Mouse (Mus musculus): ENCODE measurements around the gene Gba. TPM values are rescaled to one million over a fixed set of nuclear protein-coding genes. Genes with fewer than 3 reads are reported as not detected.
A peak's percentile ranks its signal among the peaks of the same experiment; 100 is the strongest.

Gba gene
- total RNA-seq, 2 experiments from 2014 or later: 66.2 to 68.0 TPM

DNA sequence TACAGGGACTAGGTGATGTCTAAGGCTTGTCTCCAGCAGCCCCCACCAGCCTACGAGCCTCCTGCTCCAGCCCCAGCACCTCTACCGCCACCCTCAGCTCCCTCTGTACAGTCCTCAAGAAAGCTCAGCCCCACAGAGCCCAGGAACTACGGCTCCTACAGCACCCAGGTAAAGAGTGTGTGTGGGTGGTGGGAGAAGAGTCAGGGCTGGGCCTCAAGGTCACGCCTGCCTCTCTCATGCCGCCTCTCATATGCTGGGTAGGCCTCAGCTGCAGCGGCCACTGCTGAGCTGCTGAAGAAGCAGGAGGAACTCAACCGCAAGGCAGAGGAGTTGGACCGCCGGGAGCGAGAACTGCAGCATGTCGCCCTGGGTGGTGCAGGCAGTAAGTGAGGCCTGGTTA lies 23.7 kb upstream of the Gba start:
- DNase-seq (ENCODE audit: extremely low spot score in 1 of 2, low spot score in 2 of 2): peak in 1 of 2 experiments; percentile 22
- intact Hi-C loops (cut with DNase I): no loop called here

DNA sequence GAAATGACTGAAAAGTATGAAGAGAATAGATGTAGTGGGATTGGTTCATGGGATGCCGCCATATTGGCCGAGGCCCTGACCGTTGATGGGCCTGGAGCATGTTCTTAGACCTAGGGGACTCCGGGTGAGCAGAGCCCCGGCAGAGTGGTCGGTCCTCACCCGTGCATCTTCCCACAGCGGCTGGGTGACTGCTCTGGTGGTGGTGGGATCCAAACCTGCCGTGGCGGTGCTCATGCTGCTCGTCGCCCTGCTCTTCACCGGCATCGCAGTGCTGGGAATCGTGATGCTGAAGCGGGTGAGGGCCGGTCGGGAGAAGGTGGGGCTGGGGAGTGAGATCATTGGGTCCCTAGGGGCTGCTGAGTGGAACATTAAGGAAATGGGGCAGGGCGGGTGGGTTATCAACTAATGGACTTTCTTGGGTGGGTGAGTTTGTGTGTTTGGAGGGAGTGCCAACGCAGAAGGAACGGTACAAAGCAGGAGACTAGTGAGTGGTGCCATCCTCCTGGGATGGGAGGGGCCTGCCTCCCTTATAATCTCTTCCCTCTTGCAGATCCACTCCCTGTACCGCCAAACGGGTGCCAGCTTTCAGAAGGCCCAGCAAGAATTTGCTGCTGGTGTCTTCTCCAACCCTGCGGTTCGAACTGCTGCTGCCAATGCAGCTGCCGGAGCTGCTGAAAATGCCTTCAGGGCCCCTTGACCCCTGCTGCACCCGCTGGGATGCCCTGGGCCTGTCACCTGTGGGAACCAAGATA lies 20.8 kb upstream of the Gba start:
- no peak for DNase-seq (ENCODE audit: extremely low spot score in 1 of 2, low spot score in 2 of 2)
- intact Hi-C loops (cut with DNase I): no loop called here

DNA sequence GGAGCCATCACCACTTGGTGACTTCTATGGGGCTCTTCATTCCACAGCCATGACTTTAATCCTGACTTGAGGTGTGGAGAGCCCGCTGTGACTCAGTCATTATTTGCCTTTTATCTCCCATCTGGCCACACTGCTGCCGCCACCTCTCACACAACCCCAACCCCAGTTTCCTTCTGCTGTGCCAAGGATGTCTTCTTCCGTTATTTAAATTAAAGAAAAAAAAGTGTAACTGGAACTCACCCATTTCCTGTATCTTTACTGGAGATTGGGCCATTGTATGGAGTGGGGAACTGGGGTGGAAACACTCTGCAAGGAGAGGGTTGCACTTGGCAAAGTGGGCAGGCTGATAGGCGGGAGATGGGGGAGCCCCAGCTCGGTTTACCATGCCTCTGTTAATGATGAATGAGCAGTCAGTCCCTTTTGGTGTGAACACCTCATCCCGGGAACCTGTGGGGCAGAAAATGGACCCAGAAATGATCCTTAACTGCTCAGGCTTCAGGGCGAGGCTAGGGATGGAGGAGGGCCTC lies 20.1 kb upstream of the Gba start:
- intact Hi-C loops (cut with DNase I): no loop called here
- DNase-seq (ENCODE audit: extremely low spot score in 1 of 2, low spot score in 2 of 2): no peak

DNA sequence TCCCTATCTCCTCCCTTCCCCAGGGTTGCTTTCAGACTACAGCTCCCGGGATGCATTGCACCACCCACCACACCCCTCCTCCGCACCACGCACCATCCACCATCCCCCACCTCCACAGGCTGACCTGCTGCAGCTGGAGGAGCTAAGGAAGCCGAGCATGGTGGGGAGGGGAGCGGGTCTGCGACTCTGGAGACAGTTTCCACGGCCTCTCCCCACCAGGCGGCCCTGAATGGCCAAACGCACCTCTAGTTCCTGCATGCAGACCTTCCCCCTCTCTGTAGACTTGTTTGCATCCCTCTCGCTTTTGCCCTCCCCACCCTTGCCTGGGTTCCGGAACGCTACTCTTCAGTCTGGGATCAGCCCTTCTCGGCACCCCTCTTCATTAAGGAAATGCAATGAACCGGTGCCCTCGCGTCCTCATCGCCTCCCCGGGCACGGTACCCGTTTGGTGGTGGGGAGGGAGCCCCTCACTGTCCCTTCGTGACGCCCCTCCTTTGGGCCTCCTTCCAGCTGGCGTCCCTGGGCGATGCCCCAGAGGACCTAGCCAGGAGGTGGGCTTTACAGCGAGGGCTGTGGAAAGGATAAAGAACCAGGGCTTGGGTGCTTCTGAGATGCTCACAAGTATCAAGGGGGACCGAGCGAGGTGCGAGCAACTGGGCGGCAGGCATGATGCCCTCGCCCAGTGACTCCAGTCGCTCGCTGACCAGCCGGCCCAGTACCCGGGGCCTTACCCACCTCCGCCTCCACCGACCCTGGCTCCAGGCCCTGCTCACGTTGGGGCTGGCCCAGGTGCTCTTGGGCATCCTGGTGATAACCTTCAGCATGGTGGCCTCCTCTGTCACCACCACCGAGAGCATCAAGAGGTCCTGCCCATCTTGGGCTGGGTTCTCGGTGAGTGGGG lies 19.4 kb upstream of the Gba start, which contains the start of gene Fam189b:
Gene Fam189b, plus strand, starts transcription at position 86 of the 901 bp plus-strand sequence.
- peak; percentile 91 to 93 for DNase-seq (ENCODE audit: extremely low spot score in 1 of 2, low spot score in 2 of 2)
- intact Hi-C loops (cut with DNase I): no loop called here

DNA sequence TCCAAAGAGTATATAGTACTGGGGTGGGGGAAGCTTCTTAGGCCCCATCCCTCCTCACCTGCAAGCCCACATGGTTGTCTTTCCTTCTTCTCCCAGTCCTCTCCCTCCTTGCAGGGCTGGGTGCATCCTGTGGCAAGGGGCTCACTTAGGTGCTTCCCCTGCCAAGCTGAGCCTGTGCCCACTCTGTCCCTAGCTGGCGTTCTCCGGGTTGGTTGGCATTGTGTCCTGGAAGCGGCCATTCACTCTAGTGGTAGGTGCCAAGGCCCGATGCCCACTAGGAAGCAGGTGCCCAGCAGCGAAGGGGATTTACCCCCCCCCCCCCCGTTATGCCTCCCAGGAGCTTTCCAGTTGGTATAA lies 18.8 kb upstream of the Gba start:
- intact Hi-C loops (cut with DNase I): no loop called here
- DNase-seq (ENCODE audit: extremely low spot score in 1 of 2, low spot score in 2 of 2): no peak

DNA sequence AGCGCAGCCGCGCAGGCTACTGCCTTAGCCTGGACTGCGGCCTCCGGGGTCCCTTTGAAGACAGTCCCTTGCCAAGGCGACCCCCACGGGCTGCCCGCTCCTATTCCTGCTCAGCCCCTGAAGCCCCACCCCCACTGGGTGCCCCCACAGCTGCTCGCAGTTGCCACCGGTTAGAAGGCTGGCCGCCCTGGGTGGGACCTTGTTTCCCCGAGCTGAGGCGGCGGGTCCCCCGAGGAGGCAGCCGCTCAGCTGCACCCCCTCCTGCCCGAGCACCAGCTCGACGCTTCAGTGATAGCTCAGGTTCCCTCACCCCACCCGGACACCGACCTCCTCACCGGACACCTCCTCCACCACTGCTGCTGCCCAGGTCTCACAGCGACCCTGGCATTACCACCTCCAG lies 15.5 kb upstream of the Gba start:
- peak in 1 of 2 experiments; percentile 55 for DNase-seq (ENCODE audit: extremely low spot score in 1 of 2, low spot score in 2 of 2)

DNA sequence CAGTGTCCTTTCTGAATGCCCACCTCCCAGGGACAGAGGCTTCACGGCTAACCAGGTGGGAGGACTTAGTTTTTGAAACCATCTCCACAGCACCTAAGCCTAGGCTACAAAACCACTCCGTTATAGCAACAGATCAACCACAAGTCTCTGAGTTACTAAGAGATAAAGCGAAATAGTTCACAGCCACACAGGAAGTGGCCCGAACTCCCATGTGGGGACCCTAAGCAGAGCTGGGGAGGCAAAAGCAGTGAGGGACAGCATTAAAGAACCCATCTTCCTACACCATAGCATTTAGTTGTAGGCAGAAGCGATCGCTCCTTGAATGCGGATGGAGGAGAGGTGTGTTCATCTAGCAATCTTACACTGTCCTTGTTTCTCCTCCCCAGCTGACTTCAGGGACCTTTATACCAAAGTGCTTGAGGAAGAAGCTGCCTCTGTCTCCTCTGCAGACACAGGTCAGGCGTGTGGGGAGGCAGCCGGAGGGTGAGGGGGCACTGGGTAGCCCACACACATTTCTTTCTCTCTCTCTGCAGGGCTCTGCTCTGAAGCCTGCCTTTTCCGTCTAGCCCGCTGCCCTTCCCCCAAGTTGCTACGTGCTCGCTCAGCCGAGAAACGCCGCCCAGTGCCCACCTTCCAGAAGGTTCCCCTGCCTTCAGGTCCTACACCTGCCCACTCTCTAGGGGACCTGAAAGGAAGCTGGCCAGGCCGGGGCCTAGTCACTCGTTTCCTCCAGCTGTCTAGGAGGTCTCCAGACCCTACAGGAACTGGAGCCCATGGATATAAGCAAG lies 14.8 kb upstream of the Gba start:
- DNase-seq (ENCODE audit: extremely low spot score in 1 of 2, low spot score in 2 of 2): no peak
- intact Hi-C loops (cut with DNase I): no loop called here

More for the DNA sequence above, 15.5 kb upstream of the Gba start:
- intact Hi-C loops (cut with DNase I): no loop called here

DNA sequence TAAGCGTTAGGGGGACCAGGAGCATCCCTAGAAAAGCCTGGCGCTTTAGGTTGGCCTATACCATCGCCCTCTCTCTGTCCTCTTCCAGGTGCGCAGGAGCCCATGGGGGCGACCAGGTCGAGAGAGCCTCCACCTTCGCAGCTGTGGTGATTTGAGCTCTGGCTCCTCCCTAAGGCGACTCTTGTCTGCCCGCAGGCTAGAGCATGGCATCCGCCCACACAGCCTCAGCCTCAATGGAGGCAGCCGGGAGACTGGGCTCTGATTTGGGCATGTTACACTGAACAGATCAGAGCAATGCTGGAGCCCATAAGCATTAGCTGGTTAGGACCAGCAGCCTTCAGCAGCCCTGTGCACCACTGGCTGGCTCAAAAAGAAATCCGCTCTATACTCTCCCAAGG lies 14.3 kb upstream of the Gba start:
- intact Hi-C loops (cut with DNase I): no loop called here
- DNase-seq (ENCODE audit: extremely low spot score in 1 of 2, low spot score in 2 of 2): no peak

DNA sequence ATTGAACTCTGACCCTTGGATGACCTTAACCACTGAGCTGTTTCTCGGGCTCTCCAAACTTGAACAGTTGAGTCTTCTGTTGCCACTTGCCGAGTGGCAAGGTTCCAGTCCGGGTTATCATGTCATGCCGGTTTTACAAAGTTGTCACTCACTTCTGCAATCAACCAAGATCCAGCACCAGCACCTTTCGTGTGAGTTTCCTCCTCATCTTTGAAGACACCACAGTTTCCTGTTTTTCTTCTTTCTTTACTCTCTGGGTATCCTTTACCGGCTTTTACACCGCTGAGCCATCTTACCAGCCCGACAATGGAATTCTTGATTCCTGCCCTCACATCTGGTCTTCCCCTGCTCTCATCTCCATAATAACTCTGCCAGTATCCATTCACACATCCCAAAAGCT lies 12.3 kb upstream of the Gba start:
- DNase-seq (ENCODE audit: extremely low spot score in 1 of 2, low spot score in 2 of 2): no peak
- intact Hi-C loops (cut with DNase I): no loop called here

DNA sequence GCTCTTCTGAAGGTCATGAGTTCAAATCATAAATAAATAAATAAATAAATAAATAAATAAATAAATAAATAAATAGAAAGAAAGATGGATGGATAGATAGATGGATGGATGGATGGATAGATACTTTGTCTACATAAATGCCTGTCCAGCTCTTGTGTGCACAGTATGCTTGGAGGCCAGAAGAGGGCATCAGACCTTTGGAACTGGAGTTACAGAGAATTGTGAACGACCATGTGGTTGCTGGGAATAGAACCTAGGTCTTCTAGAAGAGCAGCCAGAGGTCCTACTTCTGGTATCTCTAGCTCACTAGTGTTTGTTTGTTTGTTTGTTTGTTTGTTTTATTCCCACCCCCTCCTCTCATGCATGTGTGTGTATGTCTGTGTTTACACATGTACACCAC lies 9.4 kb upstream of the Gba start:
- no peak for DNase-seq (ENCODE audit: extremely low spot score in 1 of 2, low spot score in 2 of 2)
- intact Hi-C loops (cut with DNase I): no loop called here

DNA sequence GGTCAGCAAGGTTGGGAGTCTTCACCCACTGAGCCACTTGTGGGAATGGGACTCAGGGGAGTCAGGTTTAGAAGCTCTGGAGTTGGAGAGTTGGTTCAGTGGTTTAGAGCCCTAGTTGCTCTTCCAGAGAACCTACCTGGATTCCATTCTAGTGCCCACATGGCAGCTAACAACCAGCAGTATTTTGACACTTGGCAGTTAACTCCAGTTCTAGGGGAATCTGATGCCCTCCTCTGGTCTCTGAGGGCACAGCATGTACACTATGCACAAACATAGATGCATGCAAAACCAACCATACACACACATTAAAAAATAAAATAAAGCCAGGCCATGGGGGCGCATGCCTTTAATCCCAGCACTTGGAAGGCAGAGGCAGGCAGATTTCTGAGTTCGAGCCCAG lies 8.9 kb upstream of the Gba start:
- no peak for DNase-seq (ENCODE audit: extremely low spot score in 1 of 2, low spot score in 2 of 2)
- intact Hi-C loops (cut with DNase I): no loop called here

DNA sequence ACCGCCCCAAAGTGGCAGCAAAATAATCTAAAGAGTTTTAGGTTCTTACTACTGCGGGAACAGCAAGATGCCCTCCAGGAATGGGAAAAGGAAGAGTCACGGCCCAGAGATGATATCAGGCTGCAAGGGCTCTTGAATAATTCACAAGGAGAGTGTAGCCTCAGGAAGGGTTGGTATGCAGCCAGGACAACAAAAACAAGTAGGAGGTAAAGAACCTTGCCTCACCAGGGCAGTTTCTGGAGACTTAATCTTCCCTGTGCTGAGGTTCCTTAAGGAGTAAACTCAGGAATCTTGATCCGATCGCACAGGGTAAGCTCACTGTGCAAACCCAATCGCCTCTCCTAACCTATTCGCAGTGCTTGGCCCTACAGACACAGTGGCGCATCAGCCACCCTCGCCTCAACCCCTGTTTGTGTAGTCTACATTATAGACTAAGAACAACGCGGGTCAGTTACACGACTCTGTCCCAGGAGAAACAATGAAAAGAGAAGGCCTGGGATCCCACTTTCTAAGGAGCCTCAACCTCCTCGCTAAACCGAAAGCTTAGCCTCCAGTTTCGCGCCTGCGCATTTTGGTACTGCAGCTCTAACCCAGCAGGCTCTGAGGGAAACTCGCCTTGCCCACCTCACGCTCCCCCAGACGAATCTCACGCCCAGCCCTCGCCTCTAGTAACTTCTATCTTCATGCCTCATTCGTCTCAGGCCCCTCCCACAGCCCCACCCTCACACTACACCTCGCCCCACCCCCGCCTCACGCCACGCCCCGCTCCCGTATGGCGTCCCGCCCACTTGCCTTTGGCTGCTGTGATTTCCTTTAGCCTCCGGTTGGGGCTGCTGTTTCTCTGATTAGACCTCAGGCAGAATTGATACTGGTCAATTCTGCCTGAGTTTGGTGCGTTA lies 6.5 kb upstream of the Gba start:
- peak; percentile 75 to 92 for DNase-seq (ENCODE audit: extremely low spot score in 1 of 2, low spot score in 2 of 2)
- intact Hi-C loops (cut with DNase I): no loop called here

DNA sequence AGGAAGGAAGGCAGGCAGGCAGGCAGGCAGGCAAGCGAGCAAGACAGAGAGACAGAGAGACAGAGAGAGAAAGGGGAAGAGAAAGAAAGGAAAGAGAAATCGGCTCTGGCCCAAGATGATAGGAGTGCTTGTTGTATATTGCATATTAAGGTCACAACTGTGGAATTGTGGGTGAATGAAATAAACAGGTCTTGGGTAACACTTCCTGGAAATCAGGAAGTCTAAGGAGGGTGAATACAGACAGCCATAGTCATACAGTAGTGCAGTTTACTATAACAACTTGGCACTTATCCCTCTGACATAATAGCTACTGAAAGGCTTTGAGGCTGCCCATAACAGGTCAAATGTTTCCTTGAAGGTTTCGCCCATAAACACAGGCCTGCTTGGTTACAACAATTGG lies 2.9 kb upstream of the Gba start:
- intact Hi-C loops (cut with DNase I): no loop called here

DNA sequence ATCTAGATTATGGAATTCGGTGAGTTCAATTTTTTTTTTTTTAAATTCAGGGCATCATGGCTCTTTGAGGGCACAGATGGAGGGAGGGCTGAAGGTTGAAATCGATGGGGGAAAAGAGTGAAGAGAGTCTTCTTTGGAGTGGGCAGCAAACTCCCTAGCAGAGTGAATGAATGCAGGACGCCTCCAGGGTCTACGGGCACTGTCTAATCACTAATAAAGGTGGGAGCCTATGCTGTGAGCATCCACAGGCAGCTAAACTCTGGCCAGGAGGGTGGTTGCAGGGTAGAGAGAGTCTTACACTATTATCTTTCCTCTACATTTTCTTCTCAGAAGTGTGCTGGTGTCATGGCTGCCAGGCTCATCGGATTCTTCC lies 400 bp downstream of the Gba start:
- intact Hi-C loops (cut with DNase I): no loop called here
- DNase-seq (ENCODE audit: extremely low spot score in 1 of 2, low spot score in 2 of 2): no peak

More for the DNA sequence above, 2.9 kb upstream of the Gba start:
- no peak for DNase-seq (ENCODE audit: extremely low spot score in 1 of 2, low spot score in 2 of 2)

DNA sequence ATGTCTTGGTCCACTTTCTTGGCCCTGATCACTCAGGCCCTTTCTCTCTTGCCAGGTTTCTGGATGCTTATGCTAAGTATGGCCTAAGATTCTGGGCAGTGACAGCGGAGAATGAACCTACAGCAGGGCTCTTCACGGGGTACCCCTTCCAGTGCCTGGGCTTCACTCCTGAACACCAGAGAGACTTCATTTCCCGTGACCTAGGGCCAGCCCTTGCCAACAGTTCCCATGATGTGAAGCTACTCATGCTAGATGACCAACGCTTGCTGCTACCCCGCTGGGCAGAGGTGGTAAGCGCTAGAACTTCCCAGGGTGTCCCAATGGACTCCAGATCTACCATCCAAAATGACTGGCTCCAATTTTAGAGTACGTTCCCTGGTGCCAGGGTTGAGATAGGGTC lies 3.4 kb downstream of the Gba start:
- no peak for DNase-seq (ENCODE audit: extremely low spot score in 1 of 2, low spot score in 2 of 2)
- intact Hi-C loops (cut with DNase I): no loop called here

DNA sequence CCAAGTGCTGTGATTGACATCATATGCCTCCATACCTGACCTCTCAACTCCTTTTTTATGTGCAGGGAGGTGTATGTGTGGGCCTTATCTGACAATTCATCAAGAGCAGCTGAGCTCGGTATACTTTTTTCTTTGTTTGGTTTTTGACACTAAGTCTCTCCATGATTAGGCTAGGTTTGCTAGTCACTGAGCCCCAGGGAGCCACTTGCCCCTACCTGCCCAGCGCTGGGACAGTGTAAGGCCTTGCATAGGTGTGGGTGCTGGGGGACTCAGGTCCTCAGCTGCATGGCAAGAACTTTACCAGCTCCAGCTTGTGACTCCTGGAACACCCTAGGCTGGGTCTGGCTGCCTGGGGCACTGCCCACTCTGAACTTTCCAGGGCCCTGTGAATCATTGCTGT lies 4.0 kb downstream of the Gba start:
- DNase-seq (ENCODE audit: extremely low spot score in 1 of 2, low spot score in 2 of 2): no peak
- intact Hi-C loops (cut with DNase I): no loop called here

DNA sequence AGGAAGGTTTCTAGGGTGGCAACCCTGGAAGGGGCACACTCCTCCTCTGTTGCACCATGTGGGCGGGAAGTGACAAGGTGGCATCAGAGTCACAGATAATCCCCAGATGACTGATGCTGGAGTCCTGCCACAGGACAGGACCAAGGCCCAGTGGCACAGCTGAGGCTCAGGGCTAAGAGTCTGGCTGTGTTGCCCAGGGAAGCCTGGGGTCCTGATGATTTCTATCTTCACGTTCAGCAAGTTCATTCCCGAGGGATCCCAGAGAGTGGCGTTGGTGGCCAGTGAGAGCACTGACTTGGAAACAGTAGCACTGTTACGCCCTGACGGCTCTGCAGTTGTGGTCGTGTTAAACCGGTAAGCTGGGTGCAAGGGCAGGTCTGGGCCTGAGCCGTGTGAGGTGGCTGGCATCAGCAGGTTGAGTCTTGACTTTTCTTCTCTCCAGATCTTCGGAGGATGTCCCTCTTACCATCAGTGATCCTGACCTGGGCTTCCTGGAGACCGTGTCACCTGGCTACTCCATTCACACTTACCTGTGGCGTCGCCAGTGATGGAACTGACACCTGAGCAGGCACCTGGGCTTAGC lies 5.4 kb downstream of the Gba start:
- intact Hi-C loops (cut with DNase I): no loop called here
- DNase-seq (ENCODE audit: extremely low spot score in 1 of 2, low spot score in 2 of 2): no peak

DNA sequence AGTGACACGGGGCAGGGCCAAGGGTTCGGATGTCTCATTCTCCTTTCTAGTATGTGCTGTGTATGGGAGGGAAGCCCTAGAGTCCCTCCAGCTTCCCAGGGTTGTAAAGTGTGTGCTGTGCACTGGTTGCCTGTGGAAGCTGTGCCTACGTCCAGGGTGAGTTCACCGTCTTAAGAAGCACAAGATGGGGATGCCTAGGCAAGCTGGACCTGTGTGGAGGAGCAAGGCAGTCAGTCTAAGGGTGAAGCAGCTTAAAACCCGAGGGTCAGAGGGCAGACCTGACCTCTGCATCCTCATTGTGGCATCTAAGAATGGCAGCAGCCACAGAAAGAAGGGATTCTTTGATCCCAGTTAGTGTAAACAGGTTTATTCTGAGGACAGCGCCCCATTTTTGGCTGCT lies 6.0 kb downstream of the Gba start:
- intact Hi-C loops (cut with DNase I): no loop called here
- DNase-seq (ENCODE audit: extremely low spot score in 1 of 2, low spot score in 2 of 2): no peak

Measured in left cerebral cortex, postnatal 10 days (tissue).